In genomic region chr6:31113558-31114326, GRCm38 (mm10) we compare ENCODE assay signal across 7 mouse cellular contexts.
DNase-seq lines count a peak whose midpoint lies in the region; ATAC-seq and TF ChIP-seq lines count a peak whose summit lies in the region.

No protein-coding gene starts in this region.

- H3K9ac ChIP-seq in CH12.LX (ENCODE audit: insufficient read depth, low read depth) = peak overlapping the region; percentile 70
- H3K9ac ChIP-seq in lung, embryonic 16.5 days (ENCODE audit: low read length) = no peak overlapping the region
- no peak overlapping the region for H3K9ac ChIP-seq in intestine, embryonic 15.5 days

- H3K4me2 ChIP-seq in CH12.LX (ENCODE audit: insufficient read depth, low read depth, poor library complexity, severe bottlenecking) = peak overlapping the region; percentile 99
- H3K4me2 ChIP-seq in lung, embryonic 16.5 days (ENCODE audit: low read depth, low read length) = no peak overlapping the region
- H3K4me2 ChIP-seq in intestine, embryonic 15.5 days (replicated peaks) = no peak overlapping the region

- TF ChIP-seq RAD21 in CH12.LX (IDR thresholded peaks at IDR 0.05; ENCODE audit: low read depth, low read length) = no peak

- no peak for TF ChIP-seq EP300 in CH12.LX (IDR thresholded peaks at IDR 0.05; ENCODE audit: low read length)

- dilution Hi-C loops in CH12.LX (cut with MboI; ENCODE audit: extremely low pct_ligation_motif_present, extremely low pct_unique_long_range_greater_than_20kb, low sequenced_read_pairs) = no loop called here

- peak overlapping the region; percentile 23 to 73 (median 39) for H3K4me3 ChIP-seq in CH12.LX (replicated peaks in 1 of 3; ENCODE audit: low read depth in 2 of 3, low read length in 2 of 3, poor library complexity in 1 of 3)
- no peak overlapping the region for H3K4me3 ChIP-seq in lung, embryonic 16.5 days (ENCODE audit: low read length)
- H3K4me3 ChIP-seq in intestine, embryonic 15.5 days (replicated peaks) = no peak overlapping the region

- TF ChIP-seq CTCF in CH12.LX (conservative IDR thresholded peaks at IDR 0.05 in 1 of 2, IDR thresholded peaks at IDR 0.05 in 1 of 2; ENCODE audit: low read depth in 2 of 2, low read length in 2 of 2) = no peak

- no peak for TF ChIP-seq POLR2A in CH12.LX (IDR thresholded peaks at IDR 0.05; ENCODE audit: low read depth, low read length)

- H3K4me1 ChIP-seq in CH12.LX (ENCODE audit: control insufficient read depth in 1 of 2, insufficient read depth in 2 of 2) = peaks cover 37 to 95% of the 10 kb centered on the region in 2 experiments
- H3K4me1 ChIP-seq in lung, embryonic 16.5 days (replicated peaks; ENCODE audit: control insufficient read depth, insufficient read depth, low read length) = peaks cover 7% of the 10 kb centered on the region
- H3K4me1 ChIP-seq in intestine, embryonic 15.5 days (replicated peaks) = 0 out of 2 replicates have a peak, but pooled peaks cover 3% of the 10 kb centered on the region

- H3K9me3 ChIP-seq in CH12.LX (replicated peaks; ENCODE audit: low read length) = peaks cover 10% of the 10 kb centered on the region
- peaks cover 11% of the 10 kb centered on the region; the same call in 1 of the 2 replicates for H3K9me3 ChIP-seq in lung, embryonic 16.5 days (ENCODE audit: control insufficient read depth, low read length)
- no peaks in the 10 kb centered on the region for H3K9me3 ChIP-seq in intestine, embryonic 15.5 days

- no peaks in the 10 kb centered on the region for H3K27me3 ChIP-seq in CH12.LX (replicated peaks)
- no peaks in the 10 kb centered on the region for H3K27me3 ChIP-seq in lung, embryonic 16.5 days (ENCODE audit: control insufficient read depth, insufficient read depth, low read depth, low read length)
- H3K27me3 ChIP-seq in intestine, embryonic 15.5 days (replicated peaks) = no peaks in the 10 kb centered on the region

- H3K27ac ChIP-seq in CH12.LX (ENCODE audit: insufficient read depth, low read depth) = peak overlapping the region; percentile 86
- no peak overlapping the region for H3K27ac ChIP-seq in lung, embryonic 16.5 days (ENCODE audit: low read length)
- H3K27ac ChIP-seq in intestine, embryonic 15.5 days = no peak overlapping the region

- H3K36me3 ChIP-seq in CH12.LX (replicated peaks in 1 of 2; ENCODE audit: control insufficient read depth in 1 of 2, insufficient read depth in 1 of 2, low read length in 1 of 2) = peaks cover 29 to 84% of the 10 kb centered on the region in 2 experiments
- no peaks in the 10 kb centered on the region for H3K36me3 ChIP-seq in lung, embryonic 16.5 days (ENCODE audit: control insufficient read depth, insufficient read depth, low read length)
- H3K36me3 ChIP-seq in intestine, embryonic 15.5 days = no peaks in the 10 kb centered on the region

- DNase-seq in CH12.LX (ENCODE audit: extremely low read depth) = no peak
- DNase-seq in adrenal gland, adult 8-10 months = peak; percentile 72
- peak; percentile 63 for DNase-seq in kidney, adult 9 months
- DNase-seq in layer of hippocampus, adult 9-10 months (ENCODE audit: low spot score) = no peak
- no peak for DNase-seq in left cerebral cortex, adult 18-20 months (ENCODE audit: low spot score in 2 of 2)

- peak; percentile 50; the same call in 1 of the 2 replicates for ATAC-seq in lung, embryonic 16.5 days (ENCODE audit: low read depth)
- ATAC-seq in intestine, embryonic 15.5 days = no peak

- peaks cover 93% of the 10 kb centered on the region for H3K79me2 ChIP-seq in CH12.LX (replicated peaks; ENCODE audit: control insufficient read depth, extremely low read depth, insufficient read depth, poor library complexity, severe bottlenecking)

- in situ Hi-C loops in CH12.LX (cut with MboI; ENCODE audit: low pct_ligation_motif_present, low pct_unique_long_range_greater_than_20kb, low sequenced_read_pairs) = no loop called here

- 77% methylated on average over 21 of the region's 21 CpGs for WGBS in lung, embryonic 16.5 days
- WGBS in intestine, embryonic 15.5 days = 88% methylated on average over 21 of the region's 21 CpGs

TF ChIP-seq in CH12.LX, 34 proteins besides CTCF, POLR2A, EP300 and RAD21:
- TF ChIP-seq ZC3H11A (IDR thresholded peaks at IDR 0.05; ENCODE audit: low read depth, low read length) (no peak), HCFC1 (IDR thresholded peaks at IDR 0.05; ENCODE audit: low read depth, low read length) (no peak), NRF1 (IDR thresholded peaks at IDR 0.05; ENCODE audit: low read depth, low read length) (0 out of 2 replicates have a peak, but pooled peaks have one; percentile 7), ZKSCAN1 (IDR thresholded peaks at IDR 0.05; ENCODE audit: borderline replicate concordance, low read depth, low read length) (no peak), JUN (IDR thresholded peaks at IDR 0.05; ENCODE audit: insufficient read depth, low read depth, low read length) (no peak), RCOR1 (conservative IDR thresholded peaks at IDR 0.05; ENCODE audit: low read depth, low read length) (no peak), MEF2A (IDR thresholded peaks at IDR 0.05; ENCODE audit: borderline replicate concordance, low read depth, low read length) (no peak), PAX5 (IDR thresholded peaks at IDR 0.05; ENCODE audit: low read length) (no peak), MXI1 (IDR thresholded peaks at IDR 0.05; ENCODE audit: low read depth, low read length) (peak; percentile 30; the same call in 1 of the 2 replicates), SMC3 (IDR thresholded peaks at IDR 0.05; ENCODE audit: low read depth, low read length) (no peak), ELF1 (IDR thresholded peaks at IDR 0.05; ENCODE audit: low read depth, low read length) (no peak), MAZ (IDR thresholded peaks at IDR 0.05; ENCODE audit: low read depth, low read length) (no peak)

Comparison
In these comparisons a context has a peak if more than half of its experiments do, and no peak if none do; other contexts are left out.
1. DNase-seq: peak in adrenal gland, adult 8-10 months (single experiment) and kidney, adult 9 months (single experiment); none in CH12.LX (single experiment), layer of hippocampus, adult 9-10 months (single experiment) and left cerebral cortex, adult 18-20 months (0 of 2).
2. H3K4me3 ChIP-seq: peak in CH12.LX (3 of 3); none in lung, embryonic 16.5 days (single experiment) and intestine, embryonic 15.5 days (single experiment).